Mouse (Mus musculus): Measurements from ENCODE around the gene Tcte3. TPM values are rescaled to one million over a fixed set of nuclear protein-coding genes. Genes with fewer than 3 reads are reported as not detected.

The Tcte3 gene
- 1.6 TPM for polyA plus RNA-seq (2017; shearing (Covaris generic))

DNA sequence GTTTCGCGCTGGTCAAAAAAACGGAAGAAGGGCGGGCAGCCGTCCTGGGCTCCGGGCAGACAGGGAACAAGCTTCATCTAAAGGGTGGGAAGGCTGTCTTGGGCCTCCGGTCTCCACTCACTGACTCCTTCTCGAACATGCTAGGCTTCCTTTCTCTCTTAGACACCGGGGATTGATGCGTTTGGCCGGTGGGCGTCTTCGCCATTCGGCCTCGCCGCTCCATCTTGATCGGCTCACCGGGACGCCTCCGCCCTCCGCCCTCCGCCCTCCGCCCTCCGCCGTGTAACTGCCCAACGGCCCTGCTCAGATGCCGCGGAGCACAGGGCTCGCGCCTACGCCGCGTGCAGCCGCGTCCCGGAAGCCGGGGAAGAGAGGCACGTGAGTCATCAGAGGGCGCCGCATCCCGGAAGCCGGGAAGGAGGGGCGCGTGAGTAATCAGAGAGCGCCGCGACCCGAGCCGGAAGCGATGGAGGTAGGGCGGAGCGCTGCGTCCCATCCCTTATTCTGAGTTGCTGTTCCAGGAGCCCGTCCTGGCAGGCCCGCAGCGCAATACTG lies at the start of gene Tcte3, which contains the start of the genes Ermard and Gm3448:
Gene Tcte3, minus strand, starts transcription at position 314 of the 555 bp plus-strand sequence.
Gene Ermard, plus strand, starts transcription at position 34 of the 555 bp plus-strand sequence.
Gene Gm3448, minus strand, starts transcription at position 363 of the 555 bp plus-strand sequence.

DNA sequence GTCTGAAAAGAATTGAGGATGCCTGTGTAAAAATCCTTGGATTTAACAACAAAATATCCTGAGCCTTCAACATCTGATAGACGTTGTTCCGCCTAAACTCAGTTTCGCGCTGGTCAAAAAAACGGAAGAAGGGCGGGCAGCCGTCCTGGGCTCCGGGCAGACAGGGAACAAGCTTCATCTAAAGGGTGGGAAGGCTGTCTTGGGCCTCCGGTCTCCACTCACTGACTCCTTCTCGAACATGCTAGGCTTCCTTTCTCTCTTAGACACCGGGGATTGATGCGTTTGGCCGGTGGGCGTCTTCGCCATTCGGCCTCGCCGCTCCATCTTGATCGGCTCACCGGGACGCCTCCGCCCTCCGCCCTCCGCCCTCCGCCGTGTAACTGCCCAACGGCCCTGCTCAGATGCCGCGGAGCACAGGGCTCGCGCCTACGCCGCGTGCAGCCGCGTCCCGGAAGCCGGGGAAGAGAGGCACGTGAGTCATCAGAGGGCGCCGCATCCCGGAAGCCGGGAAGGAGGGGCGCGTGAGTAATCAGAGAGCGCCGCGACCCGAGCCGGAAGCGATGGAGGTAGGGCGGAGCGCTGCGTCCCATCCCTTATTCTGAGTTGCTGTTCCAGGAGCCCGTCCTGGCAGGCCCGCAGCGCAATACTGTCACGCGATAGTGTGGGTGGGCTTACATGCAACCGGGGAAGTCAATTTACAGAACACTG lies 31.4 kb downstream of the Tcte3 start, which contains the start of gene Gm3435:
Gene Gm3435, plus strand, starts transcription at position 471 of the 708 bp plus-strand sequence.

DNA sequence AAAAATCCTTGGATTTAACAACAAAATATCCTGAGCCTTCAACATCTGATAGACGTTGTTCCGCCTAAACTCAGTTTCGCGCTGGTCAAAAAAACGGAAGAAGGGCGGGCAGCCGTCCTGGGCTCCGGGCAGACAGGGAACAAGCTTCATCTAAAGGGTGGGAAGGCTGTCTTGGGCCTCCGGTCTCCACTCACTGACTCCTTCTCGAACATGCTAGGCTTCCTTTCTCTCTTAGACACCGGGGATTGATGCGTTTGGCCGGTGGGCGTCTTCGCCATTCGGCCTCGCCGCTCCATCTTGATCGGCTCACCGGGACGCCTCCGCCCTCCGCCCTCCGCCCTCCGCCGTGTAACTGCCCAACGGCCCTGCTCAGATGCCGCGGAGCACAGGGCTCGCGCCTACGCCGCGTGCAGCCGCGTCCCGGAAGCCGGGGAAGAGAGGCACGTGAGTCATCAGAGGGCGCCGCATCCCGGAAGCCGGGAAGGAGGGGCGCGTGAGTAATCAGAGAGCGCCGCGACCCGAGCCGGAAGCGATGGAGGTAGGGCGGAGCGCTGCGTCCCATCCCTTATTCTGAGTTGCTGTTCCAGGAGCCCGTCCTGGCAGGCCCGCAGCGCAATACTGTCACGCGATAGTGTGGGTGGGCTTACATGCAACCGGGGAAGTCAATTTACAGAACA lies 62.8 kb downstream of the Tcte3 start, which contains the start of the genes 9030025P20Rik and Gm3417:
Gene 9030025P20Rik, plus strand, starts transcription at position 107 of the 677 bp plus-strand sequence.
Gene Gm3417, minus strand, starts transcription at position 429 of the 677 bp plus-strand sequence.

Other genes starting within 250 kb of the Tcte3 start
- 0.35 TPM for gene Wdr27, start 98.3 kb downstream of the Tcte3 start, polyA plus RNA-seq (2017; shearing (Covaris generic))
- 37.0 TPM for gene 1600012H06Rik, start 98.3 kb downstream of the Tcte3 start, polyA plus RNA-seq (2017; shearing (Covaris generic))
- 5.3 TPM for gene Phf10, start 80.2 kb downstream of the Tcte3 start, polyA plus RNA-seq (2017; shearing (Covaris generic))
- gene 9030025P20Rik, start 63.0 kb downstream of the Tcte3 start, polyA plus RNA-seq (2017; shearing (Covaris generic)): 16.6 TPM
- not detected for gene Gm3417, start 62.7 kb downstream of the Tcte3 start, polyA plus RNA-seq (2017; shearing (Covaris generic))
- gene Gm3435, start 31.3 kb downstream of the Tcte3 start, polyA plus RNA-seq (2017; shearing (Covaris generic)): 10.9 TPM
- gene Ermard, start 280 bp downstream of the Tcte3 start, polyA plus RNA-seq (2017; shearing (Covaris generic)): 161 TPM
- 3.3 TPM for gene Gm3448, start within 50 bp of the Tcte3 start, polyA plus RNA-seq (2017; shearing (Covaris generic))